Mouse (Mus musculus) gastrocnemius, postnatal 36 days (tissue): ENCODE data around the gene Zfp207. TPM values are rescaled to one million over a fixed set of nuclear protein-coding genes. Genes with fewer than 3 reads are reported as not detected.

Experiments used
- total RNA-seq, 2 experiments: library from RNA; stranded (reverse); gene quantifications; 2 replicates each; pipeline ENCODE4 v1.2.3; 2021

The Zfp207 gene
- total RNA-seq, 2 experiments from 2014 or later = 44.6 to 57.9 TPM

Other genes with a start within 250 kb of the Zfp207 start
- 10 to 100 TPM; 16.5 to 20.6 TPM for gene Tefm, start 241.1 kb upstream of the Zfp207 start, total RNA-seq
- gene Adap2, start 229.2 kb upstream of the Zfp207 start, total RNA-seq = 1 to 10 TPM; 3.4 to 5.9 TPM
- gene Rnf135, start 199.4 kb upstream of the Zfp207 start, total RNA-seq = 1 to 10 TPM; 1.8 to 2.4 TPM
- gene Rhot1, start 174.3 kb upstream of the Zfp207 start, total RNA-seq = 10 to 100 TPM; 35.7 to 37.2 TPM
- 1 to 10 TPM; 5.7 to 9.0 TPM for gene Rhbdl3, start 82.4 kb upstream of the Zfp207 start, total RNA-seq
- gene 5730455P16Rik, start 5.2 kb upstream of the Zfp207 start, total RNA-seq = 10 to 100 TPM; 32.1 TPM
- gene Psmd11, start 45.3 kb downstream of the Zfp207 start, total RNA-seq = 100 to 1,000 TPM; 125 to 138 TPM
- gene Cdk5r1, start 93.7 kb downstream of the Zfp207 start, total RNA-seq = under 1 TPM; 0.47 to 0.89 TPM